In genomic region chr3:138231531-138231930, GRCm38 (mm10) we compare ENCODE assay signal across 25 mouse cellular contexts. TPM values are rescaled to one million over a fixed set of nuclear protein-coding genes. Genes with fewer than 3 reads are reported as not detected.
DNase-seq lines count a peak whose midpoint lies in the region; ATAC-seq and TF ChIP-seq lines count a peak whose summit lies in the region.
"Had no signal": no experiment of that assay in that cellular context is flagged by ENCODE, and none has a peak within 500 bp of the region (broad histone marks: within the 10 kb centered on the region; RNA-seq: fewer than 3 reads in every experiment).

No protein-coding gene starts in this region.

- 74% methylated on average over 2 of the region's 2 CpGs for WGBS in intestine, embryonic 16.5 days
- WGBS in intestine, embryonic 15.5 days = 71% methylated on average over 2 of the region's 2 CpGs
- WGBS in liver, adult 2 months = 28% methylated on average over 2 of the region's 2 CpGs
- WGBS in liver, embryonic 11.5 days = 77% methylated on average over 2 of the region's 2 CpGs

- H3K9ac ChIP-seq in intestine, embryonic 16.5 days (ENCODE audit: low read depth, low read length) = no peak overlapping the region
- H3K9ac ChIP-seq in intestine, embryonic 15.5 days = no peak overlapping the region
- H3K9ac ChIP-seq in liver, adult 2 months (ENCODE audit: low read depth, low read length) = no peak overlapping the region
- no peak overlapping the region for H3K9ac ChIP-seq in liver, embryonic 11.5 days (ENCODE audit: low read depth, low read length)

- H3K4me3 ChIP-seq in intestine, embryonic 16.5 days (ENCODE audit: low read length) = no peak overlapping the region
- H3K4me3 ChIP-seq in intestine, embryonic 15.5 days (replicated peaks) = no peak overlapping the region
- H3K4me3 ChIP-seq in liver, adult 2 months (ENCODE audit: insufficient read depth, low read depth, low read length) = no peak overlapping the region; the same call in 1 of the 2 replicates
- no peak overlapping the region for H3K4me3 ChIP-seq in liver, embryonic 11.5 days (ENCODE audit: low read depth, low read length)

- H3K4me1 ChIP-seq in intestine, embryonic 16.5 days (ENCODE audit: control insufficient read depth, insufficient read depth, low read length) = 0 out of 2 replicates have a peak, but pooled peaks cover 3% of the 10 kb centered on the region
- H3K4me1 ChIP-seq in intestine, embryonic 15.5 days (replicated peaks) = no peaks in the 10 kb centered on the region
- H3K4me1 ChIP-seq in liver, adult 2 months (ENCODE audit: control insufficient read depth, insufficient read depth, low read length) = peaks cover 39% of the 10 kb centered on the region
- no peaks in the 10 kb centered on the region for H3K4me1 ChIP-seq in liver, embryonic 11.5 days (replicated peaks; ENCODE audit: control insufficient read depth, insufficient read depth, low read length)

- H3K79me2 ChIP-seq in liver, adult 2 months (ENCODE audit: control insufficient read depth, insufficient read depth, low read length) = peaks cover 10% of the 10 kb centered on the region; the same call in 1 of the 2 replicates

- TF ChIP-seq POLR2A in liver, adult 2 months (IDR thresholded peaks at IDR 0.05; ENCODE audit: extremely low read depth, insufficient read depth, low read length) = no peak

- no peaks in the 10 kb centered on the region for H3K27me3 ChIP-seq in intestine, embryonic 16.5 days (replicated peaks; ENCODE audit: control insufficient read depth, insufficient read depth, low read length)
- H3K27me3 ChIP-seq in intestine, embryonic 15.5 days (replicated peaks) = no peaks in the 10 kb centered on the region
- no peaks in the 10 kb centered on the region; the same call in 1 of the 2 replicates for H3K27me3 ChIP-seq in liver, adult 2 months (ENCODE audit: control insufficient read depth, insufficient read depth, low read length)
- H3K27me3 ChIP-seq in liver, embryonic 11.5 days (replicated peaks; ENCODE audit: control insufficient read depth, insufficient read depth, low read length) = no peaks in the 10 kb centered on the region
- H3K27me3 ChIP-seq: CH12.LX, Patski had no signal

- no peak for TF ChIP-seq CTCF in liver, adult 2 months (IDR thresholded peaks at IDR 0.05; ENCODE audit: low read depth, low read length)

- no peaks in the 10 kb centered on the region for H3K9me3 ChIP-seq in intestine, embryonic 16.5 days (ENCODE audit: control insufficient read depth, low read length)
- no peaks in the 10 kb centered on the region for H3K9me3 ChIP-seq in intestine, embryonic 15.5 days
- H3K9me3 ChIP-seq in liver, embryonic 11.5 days (ENCODE audit: control insufficient read depth, low read length) = no peaks in the 10 kb centered on the region
- H3K9me3 ChIP-seq: G1E had no signal

- ATAC-seq in intestine, embryonic 16.5 days = peak; percentile 34; the same call in 1 of the 2 replicates
- no peak for ATAC-seq in intestine, embryonic 15.5 days
- no peak for ATAC-seq in liver, embryonic 11.5 days (replicated peaks; ENCODE audit: low FRiP score)
- ATAC-seq: activated CD4-positive, CD25-positive, alpha-beta regulatory T cell, adult 4 months; CD4-positive, CD25-positive, alpha-beta regulatory T cell, adult 4 months; Patski had no signal

- H3K4me2 ChIP-seq in intestine, embryonic 16.5 days (ENCODE audit: low read depth, low read length) = no peak overlapping the region
- H3K4me2 ChIP-seq in intestine, embryonic 15.5 days (replicated peaks) = no peak overlapping the region
- H3K4me2 ChIP-seq in liver, embryonic 11.5 days = no peak overlapping the region

- H3K36me3 ChIP-seq in intestine, embryonic 16.5 days (ENCODE audit: control insufficient read depth, insufficient read depth, low read length) = no peaks in the 10 kb centered on the region
- H3K36me3 ChIP-seq in intestine, embryonic 15.5 days = no peaks in the 10 kb centered on the region
- H3K36me3 ChIP-seq in liver, adult 2 months (ENCODE audit: control insufficient read depth, insufficient read depth, low read length) = peaks cover 47% of the 10 kb centered on the region
- H3K36me3 ChIP-seq in liver, embryonic 11.5 days (ENCODE audit: control insufficient read depth, insufficient read depth, low read length) = no peaks in the 10 kb centered on the region
- H3K36me3 ChIP-seq: G1E had no signal

- H3K27ac ChIP-seq in intestine, embryonic 16.5 days (ENCODE audit: low read length) = no peak overlapping the region
- H3K27ac ChIP-seq in intestine, embryonic 15.5 days = no peak overlapping the region
- no peak overlapping the region for H3K27ac ChIP-seq in liver, adult 2 months (replicated peaks; ENCODE audit: insufficient read depth, low read depth, low read length)
- no peak overlapping the region for H3K27ac ChIP-seq in liver, embryonic 11.5 days (ENCODE audit: low read depth, low read length)

- DNase-seq in liver, adult 2 months (ENCODE audit: extremely low read depth, low read depth, low spot score) = peak; percentile 95
- DNase-seq in liver, embryonic 11.5 days (ENCODE audit: low spot score) = no peak
- DNase-seq: adrenal gland, adult 2 months; adrenal gland, adult 8-10 months; adrenal gland, postnatal 10 days; adrenal gland, postnatal 14 days; adrenal gland, postnatal 25 days; adrenal gland, postnatal 36 days; B cell, adult 2 months; cerebellum, adult 11 months; cerebellum, adult 11-12 months; cerebellum, adult 18-20 months had no signal

RNA-seq across cellular contexts. Expression of gene Adh7, which starts 14.0 kb away (rescaled TPM):
- polyA plus RNA-seq in intestine, embryonic 16.5 days (2015; fragmentation: Nextera tagmentation; extraction: Ambion mirVana) = 0.18 and 0.24 TPM in 2 replicates
- polyA plus RNA-seq in intestine, embryonic 15.5 days (2015; fragmentation: Nextera tagmentation; extraction: Ambion mirVana) = 0.21 and 0.30 TPM in 2 replicates
- total RNA-seq in liver, adult 2 months (2014; rRNA removed) = 1.2 and 1.5 TPM in 2 replicates
- polyA plus RNA-seq in liver, adult 2 months (2012; rRNA removed) = 0.40 and 1.7 TPM in 2 replicates
- 0.12 and 0.13 TPM in 2 replicates for polyA plus RNA-seq in liver, embryonic 11.5 days (2014; fragmentation: Nextera tagmentation; extraction: Ambion mirVana)
- total RNA-seq: CH12.LX, MEL had no signal
- polyA plus RNA-seq: activated CD4-positive, CD25-positive, alpha-beta regulatory T cell, adult 4 months; CD4-positive, CD25-positive, alpha-beta regulatory T cell, adult 4 months; G1E had no signal

RNA-seq across cellular contexts. Expression of gene Adh1, which starts 29.3 kb away (rescaled TPM):
- 734 and 860 TPM in 2 replicates for polyA plus RNA-seq in intestine, embryonic 16.5 days (2015; fragmentation: Nextera tagmentation; extraction: Ambion mirVana)
- polyA plus RNA-seq in intestine, embryonic 15.5 days (2015; fragmentation: Nextera tagmentation; extraction: Ambion mirVana) = 396 and 436 TPM in 2 replicates
- 2,711 and 3,373 TPM in 2 replicates for total RNA-seq in liver, adult 2 months (2014; rRNA removed)
- polyA plus RNA-seq in liver, adult 2 months (2012; rRNA removed) = 3,177 and 3,191 TPM in 2 replicates
- 0.83 and 1.4 TPM in 2 replicates for polyA plus RNA-seq in liver, embryonic 11.5 days (2014; fragmentation: Nextera tagmentation; extraction: Ambion mirVana)
- total RNA-seq: CH12.LX had no signal
- polyA plus RNA-seq: G1E had no signal

RNA-seq across cellular contexts. Expression of gene 4930579F01Rik, which starts 37.9 kb away (rescaled TPM):
- 0.24 TPM in 1 of 2 replicates, not detected in the other for polyA plus RNA-seq in intestine, embryonic 16.5 days (2015; fragmentation: Nextera tagmentation; extraction: Ambion mirVana)
- polyA plus RNA-seq in intestine, embryonic 15.5 days (2015; fragmentation: Nextera tagmentation; extraction: Ambion mirVana) = 0.20 TPM in 1 of 2 replicates, not detected in the other
- total RNA-seq in liver, adult 2 months (2014; rRNA removed) = not detected in 2 replicates
- not detected in 2 replicates for polyA plus RNA-seq in liver, adult 2 months (2012; rRNA removed)
- polyA plus RNA-seq in liver, embryonic 11.5 days (2014; fragmentation: Nextera tagmentation; extraction: Ambion mirVana) = not detected in 2 replicates
- total RNA-seq: adrenal gland, adult 18-20 months; adrenal gland, adult 2 months; adrenal gland, adult 8-10 months; adrenal gland, postnatal 10 days; adrenal gland, postnatal 14 days; adrenal gland, postnatal 36 days; adrenal gland, postnatal 4 days; CH12.LX; ES-E14; G1E; MEL had no signal
- polyA plus RNA-seq: activated CD4-positive, CD25-positive, alpha-beta regulatory T cell, adult 4 months; adrenal gland, adult 2 months; brain, embryonic 14.5 days; C2C12; CD4-positive, CD25-positive, alpha-beta regulatory T cell, adult 4 months; G1E; Patski had no signal

Comparison
In these comparisons a context has a peak if more than half of its experiments do, and no peak if none do; other contexts are left out.
1. RNA of gene Adh1, which starts 29.3 kb away (polyA plus RNA-seq): 3,177 to 3,191 TPM in liver, adult 2 months, 734 to 860 TPM in intestine, embryonic 16.5 days and 396 to 436 TPM in intestine, embryonic 15.5 days; 0.83 to 1.4 TPM in liver, embryonic 11.5 days; every median in the first group is over 100 times any median in the second.